Mouse (Mus musculus): Measurements from ENCODE around the gene A3galt2.

DNA sequence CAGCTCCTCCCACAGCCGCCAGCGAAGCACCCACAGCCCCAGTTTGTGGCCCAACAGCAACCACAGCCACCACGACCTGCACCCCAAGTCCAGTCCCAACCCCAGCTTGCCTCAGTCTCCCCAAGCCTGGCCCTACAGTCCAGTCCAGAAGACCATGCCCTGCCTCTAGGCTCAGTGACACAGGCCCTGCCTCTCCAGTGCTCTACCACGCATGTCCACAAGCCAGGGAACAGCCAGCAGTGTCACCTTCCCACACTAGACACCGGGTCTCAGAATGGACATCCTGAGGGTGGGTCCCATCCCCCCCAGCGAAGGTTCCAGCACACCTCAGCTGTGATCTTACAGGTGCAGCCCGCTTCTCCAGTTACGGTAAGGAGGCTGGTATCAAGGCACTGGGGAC lies 32.2 kb upstream of the A3galt2 start:
- TF ChIP-seq GATA1 (IDR thresholded peaks at IDR 0.05; ENCODE audit: borderline replicate concordance, low read length) = no peak
- no peak for TF ChIP-seq FLI1 (IDR thresholded peaks at IDR 0.05; ENCODE audit: low read length)
